Mouse (Mus musculus): Measurements from ENCODE around the gene Rad23a.

GRCm38 (mm10) chr8:84856434-84856833, 16.0 kb upstream of the Rad23a start:
- TF ChIP-seq POLR2A (IDR thresholded peaks at IDR 0.05; ENCODE audit: low read depth, low read length) = no peak
- no peak for TF ChIP-seq CTCF (IDR thresholded peaks at IDR 0.05; ENCODE audit: extremely low read depth, insufficient read length, insufficient replicate concordance, low read depth, low read length)
